Mouse (Mus musculus): ENCODE measurements around the gene Mad1l1. TPM values are rescaled to one million over a fixed set of nuclear protein-coding genes. Genes with fewer than 3 reads are reported as not detected.

The Mad1l1 gene
- polyA plus RNA-seq, 1 experiment from 2014 or later = 21.0 TPM

GRCm38 (mm10) chr5:140042002-140042611, 279.2 kb downstream of the Mad1l1 start:
- peak; percentile 26; the same call in 1 of the 2 replicates for ATAC-seq (ENCODE audit: insufficient read depth)
- peaks cover 23% of the 10 kb centered on the region for H3K4me1 ChIP-seq (replicated peaks)
- no peak overlapping the region for H3K4me2 ChIP-seq
- H3K36me3 ChIP-seq (replicated peaks) = no peaks in the 10 kb centered on the region
- 73% methylated on average over 3 of the region's 3 CpGs for WGBS (ENCODE audit: insufficient replicate concordance)
- no peaks in the 10 kb centered on the region for H3K27me3 ChIP-seq
- H3K27ac ChIP-seq (replicated peaks) = no peak overlapping the region
- no peak overlapping the region for H3K4me3 ChIP-seq (replicated peaks)
- H3K9ac ChIP-seq = no peak overlapping the region
- no peaks in the 10 kb centered on the region for H3K9me3 ChIP-seq (replicated peaks)

- no peak overlapping the region for H3K27ac ChIP-seq (replicated peaks)
- no peak overlapping the region for H3K4me2 ChIP-seq
- no peaks in the 10 kb centered on the region for H3K36me3 ChIP-seq (replicated peaks)
- H3K9ac ChIP-seq = no peak overlapping the region
- peaks cover 27% of the 10 kb centered on the region for H3K4me1 ChIP-seq (replicated peaks)
- no peak for ATAC-seq (ENCODE audit: insufficient read depth)
- no peaks in the 10 kb centered on the region for H3K9me3 ChIP-seq (replicated peaks)
- H3K27me3 ChIP-seq = no peaks in the 10 kb centered on the region
- H3K4me3 ChIP-seq (replicated peaks) = no peak overlapping the region
- 69% methylated on average over 3 of the region's 3 CpGs for WGBS (ENCODE audit: insufficient replicate concordance)
These were observed 280.3 kb downstream of the Mad1l1 start for GRCm38 (mm10) chr5:140041055-140041454.

GRCm38 (mm10) chr5:140037587-140038233, 283.6 kb downstream of the Mad1l1 start:
- Histone ChIP-seq H3K27ac (replicated peaks) (no peak overlapping the region), H3K4me3 (replicated peaks) (no peak overlapping the region), H3K36me3 (replicated peaks) (no peaks in the 10 kb centered on the region), H3K4me1 (replicated peaks) (peaks cover 48% of the 10 kb centered on the region), H3K9ac (no peak overlapping the region), H3K9me3 (replicated peaks) (no peaks in the 10 kb centered on the region), H3K27me3 (no peaks in the 10 kb centered on the region), H3K4me2 (no peak overlapping the region)
- no peak for ATAC-seq (ENCODE audit: insufficient read depth)
- 79% methylated on average over 6 of the region's 6 CpGs for WGBS (ENCODE audit: insufficient replicate concordance)

GRCm38 (mm10) chr5:140035641-140036040, 285.7 kb downstream of the Mad1l1 start:
- Histone ChIP-seq H3K4me2 (no peak overlapping the region), H3K4me3 (replicated peaks) (no peak overlapping the region), H3K36me3 (replicated peaks) (no peaks in the 10 kb centered on the region), H3K9ac (peak overlapping the region; percentile 36; the same call in 1 of the 2 replicates), H3K27me3 (no peaks in the 10 kb centered on the region), H3K4me1 (replicated peaks) (peaks cover 51% of the 10 kb centered on the region), H3K9me3 (replicated peaks) (no peaks in the 10 kb centered on the region), H3K27ac (replicated peaks) (peak overlapping the region; percentile 92)
- ATAC-seq (ENCODE audit: insufficient read depth) = no peak
- WGBS (ENCODE audit: insufficient replicate concordance) = 75% methylated on average over 3 of the region's 3 CpGs

- no peaks in the 10 kb centered on the region for H3K9me3 ChIP-seq (replicated peaks)
- H3K27ac ChIP-seq (replicated peaks) = peak overlapping the region; percentile 92
- peaks cover 52% of the 10 kb centered on the region for H3K4me1 ChIP-seq (replicated peaks)
- H3K4me3 ChIP-seq (replicated peaks) = no peak overlapping the region
- H3K27me3 ChIP-seq = no peaks in the 10 kb centered on the region
- no peaks in the 10 kb centered on the region for H3K36me3 ChIP-seq (replicated peaks)
- peak overlapping the region; percentile 54 for H3K4me2 ChIP-seq
- peak overlapping the region; percentile 36 for H3K9ac ChIP-seq
- WGBS (ENCODE audit: insufficient replicate concordance) = 37% methylated on average over 1 of the region's 1 CpGs
- peak; percentile 64 for ATAC-seq (ENCODE audit: insufficient read depth)
These were observed 286.4 kb downstream of the Mad1l1 start for GRCm38 (mm10) chr5:140035025-140035330.

GRCm38 (mm10) chr5:140034300-140035024, 286.9 kb downstream of the Mad1l1 start:
- Histone ChIP-seq H3K4me2 (peak overlapping the region; percentile 54), H3K4me3 (replicated peaks) (no peak overlapping the region), H3K9ac (peak overlapping the region; percentile 36; the same call in 1 of the 2 replicates), H3K27me3 (no peaks in the 10 kb centered on the region), H3K27ac (replicated peaks) (peak overlapping the region; percentile 92), H3K9me3 (replicated peaks) (no peaks in the 10 kb centered on the region), H3K4me1 (replicated peaks) (peaks cover 55% of the 10 kb centered on the region), H3K36me3 (replicated peaks) (no peaks in the 10 kb centered on the region)
- ATAC-seq (ENCODE audit: insufficient read depth) = peak; percentile 92
- WGBS (ENCODE audit: insufficient replicate concordance) = 42% methylated on average over 5 of the region's 5 CpGs

- Histone ChIP-seq H3K27ac (replicated peaks) (no peak overlapping the region), H3K4me1 (replicated peaks) (peaks cover 26% of the 10 kb centered on the region), H3K27me3 (no peaks in the 10 kb centered on the region), H3K36me3 (replicated peaks) (no peaks in the 10 kb centered on the region), H3K4me2 (no peak overlapping the region), H3K4me3 (replicated peaks) (no peak overlapping the region), H3K9me3 (replicated peaks) (no peaks in the 10 kb centered on the region), H3K9ac (no peak overlapping the region)
- 89% methylated on average over 4 of the region's 4 CpGs for WGBS (ENCODE audit: insufficient replicate concordance)
- ATAC-seq (ENCODE audit: insufficient read depth) = no peak
These were observed 295.0 kb downstream of the Mad1l1 start for GRCm38 (mm10) chr5:140026366-140026765.

- Histone ChIP-seq H3K4me1 (replicated peaks) (peaks cover 28% of the 10 kb centered on the region), H3K4me2 (no peak overlapping the region), H3K4me3 (replicated peaks) (no peak overlapping the region), H3K9ac (no peak overlapping the region), H3K27me3 (no peaks in the 10 kb centered on the region), H3K9me3 (replicated peaks) (no peaks in the 10 kb centered on the region), H3K36me3 (replicated peaks) (no peaks in the 10 kb centered on the region), H3K27ac (replicated peaks) (no peak overlapping the region)
- no peak for ATAC-seq (ENCODE audit: insufficient read depth)
- 81% methylated on average over 2 of the region's 2 CpGs for WGBS (ENCODE audit: insufficient replicate concordance)
These were observed 296.1 kb downstream of the Mad1l1 start for GRCm38 (mm10) chr5:140025301-140025700.

- peak; percentile 90 for ATAC-seq (ENCODE audit: insufficient read depth)
- 72% methylated on average over 3 of the region's 3 CpGs for WGBS (ENCODE audit: insufficient replicate concordance)
- H3K27me3 ChIP-seq = no peaks in the 10 kb centered on the region
- peak overlapping the region; percentile 48 for H3K27ac ChIP-seq (replicated peaks)
- H3K4me2 ChIP-seq = no peak overlapping the region
- H3K4me3 ChIP-seq (replicated peaks) = no peak overlapping the region
- H3K36me3 ChIP-seq (replicated peaks) = no peaks in the 10 kb centered on the region
- H3K4me1 ChIP-seq (replicated peaks) = peaks cover 21% of the 10 kb centered on the region
- no peak overlapping the region for H3K9ac ChIP-seq
- H3K9me3 ChIP-seq (replicated peaks) = no peaks in the 10 kb centered on the region
These were observed 297.3 kb downstream of the Mad1l1 start for GRCm38 (mm10) chr5:140023941-140024500.

- Histone ChIP-seq H3K9me3 (replicated peaks) (no peaks in the 10 kb centered on the region), H3K9ac (no peak overlapping the region), H3K27me3 (no peaks in the 10 kb centered on the region), H3K27ac (replicated peaks) (no peak overlapping the region; the same call in 1 of the 2 replicates), H3K4me1 (replicated peaks) (peaks cover 26% of the 10 kb centered on the region), H3K36me3 (replicated peaks) (no peaks in the 10 kb centered on the region), H3K4me3 (replicated peaks) (no peak overlapping the region), H3K4me2 (no peak overlapping the region)
- ATAC-seq (ENCODE audit: insufficient read depth) = no peak
- 84% methylated on average over 6 of the region's 6 CpGs for WGBS (ENCODE audit: insufficient replicate concordance)
These were observed 298.5 kb downstream of the Mad1l1 start for GRCm38 (mm10) chr5:140022861-140023260.

- Histone ChIP-seq H3K4me2 (no peak overlapping the region), H3K27ac (replicated peaks) (peak overlapping the region; percentile 29; the same call in 1 of the 2 replicates), H3K36me3 (replicated peaks) (no peaks in the 10 kb centered on the region), H3K27me3 (no peaks in the 10 kb centered on the region), H3K9ac (no peak overlapping the region), H3K9me3 (replicated peaks) (no peaks in the 10 kb centered on the region), H3K4me1 (replicated peaks) (peaks cover 32% of the 10 kb centered on the region), H3K4me3 (replicated peaks) (no peak overlapping the region)
- no peak for ATAC-seq (ENCODE audit: insufficient read depth)
- WGBS (ENCODE audit: insufficient replicate concordance) = 73% methylated on average over 10 of the region's 10 CpGs
These were observed 299.6 kb downstream of the Mad1l1 start for GRCm38 (mm10) chr5:140021755-140022154.
